Mouse (Mus musculus): ENCODE measurements around the gene Tfcp2l1. TPM values are rescaled to one million over a fixed set of nuclear protein-coding genes. Genes with fewer than 3 reads are reported as not detected.

Gene Tfcp2l1
- polyA plus RNA-seq, 1 experiment = 2.9 TPM

DNA sequence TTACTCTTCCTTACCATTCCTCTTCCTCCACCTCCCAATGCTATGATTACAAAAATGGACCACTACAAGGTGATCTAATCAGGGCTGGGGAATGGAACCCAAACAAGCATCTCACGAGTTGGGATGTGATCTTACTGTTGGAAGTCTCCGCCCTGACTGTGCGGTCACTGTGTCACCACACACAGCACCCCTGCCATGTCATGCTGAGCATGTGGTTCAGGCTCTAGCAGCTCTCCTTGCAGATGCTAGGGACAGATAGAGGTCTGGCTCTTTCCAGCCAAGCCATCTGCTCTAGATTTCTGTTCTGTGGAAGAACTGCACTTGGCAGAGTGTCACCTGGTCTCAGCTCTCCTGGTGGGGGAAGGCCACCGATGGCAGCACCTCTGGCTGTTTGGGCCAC lies 99.3 kb downstream of the Tfcp2l1 start:
- DNase-seq (ENCODE audit: extremely low spot score in 1 of 2, low spot score in 1 of 2) = no peak

DNA sequence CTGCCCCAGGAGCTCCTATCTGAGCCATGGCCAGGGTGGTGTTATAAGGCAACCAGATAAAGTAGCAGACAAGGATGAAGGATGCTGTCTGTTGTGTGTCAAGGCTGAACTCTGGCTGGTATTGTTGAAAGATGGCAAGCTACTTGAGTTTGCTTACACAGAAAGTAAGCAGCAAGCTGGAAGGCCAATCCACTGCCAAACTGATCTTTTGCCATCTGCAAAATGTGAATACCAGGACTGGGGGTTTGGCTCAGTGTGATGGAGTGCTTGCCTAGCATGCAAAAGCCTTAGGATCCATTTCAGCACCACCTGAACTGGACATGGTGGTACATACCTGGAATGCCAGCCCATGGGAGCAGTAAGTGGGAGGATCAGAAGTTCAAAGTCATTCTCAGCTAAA lies 101.1 kb downstream of the Tfcp2l1 start:
- no peak for DNase-seq (ENCODE audit: extremely low spot score in 1 of 2, low spot score in 1 of 2)

Other genes starting within 250 kb of the Tfcp2l1 start
- gene Clasp1, start 238.9 kb upstream of the Tfcp2l1 start, polyA plus RNA-seq (2012; rRNA removed) = 68.3 and 68.8 TPM in 2 replicates

Measured in frontal cortex, adult 2 months (tissue).